Mouse (Mus musculus) heart, adult 18-20 months (tissue): ENCODE results near the gene Tmem233. TPM values are rescaled to one million over a fixed set of nuclear protein-coding genes. Genes with fewer than 3 reads are reported as not detected.
A peak's percentile ranks its signal among the peaks of the same experiment; 100 is the strongest.

Source experiments
- DNase-seq, 2 experiments: peaks; one replicate each; pipeline ENCODE4 v3.0.0; 2021 to 2022; ENCODE audit warnings: mixed read lengths in 1 of 2
- total RNA-seq, 2 experiments: library from RNA; stranded (reverse); gene quantifications; 2 replicates each; pipeline ENCODE4 v1.2.3; 2021

Tmem233 gene
- total RNA-seq, 2 experiments from 2014 or later: not detected

DNA sequence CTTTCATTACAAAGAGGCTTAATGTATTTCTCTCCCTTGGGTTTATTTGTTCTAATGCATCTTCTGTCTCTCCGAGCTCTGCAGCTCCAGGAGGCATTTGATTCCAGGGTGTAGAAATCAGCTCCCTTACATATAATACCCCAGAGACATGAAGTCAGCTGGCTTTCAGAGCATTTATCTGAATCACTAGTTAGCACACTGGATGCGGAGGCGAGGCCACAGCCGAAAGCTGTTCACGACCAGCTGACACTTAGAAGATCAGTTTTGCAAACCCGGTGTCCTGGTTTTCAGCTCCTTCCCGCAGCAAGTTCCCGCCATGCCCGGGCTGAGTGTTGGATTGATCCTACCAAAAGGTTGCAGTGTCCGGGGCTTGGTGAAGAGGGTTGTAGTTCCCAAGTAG is 78.8 kb downstream of the Tmem233 start:
- peak; percentile 22 to 49 for DNase-seq

DNA sequence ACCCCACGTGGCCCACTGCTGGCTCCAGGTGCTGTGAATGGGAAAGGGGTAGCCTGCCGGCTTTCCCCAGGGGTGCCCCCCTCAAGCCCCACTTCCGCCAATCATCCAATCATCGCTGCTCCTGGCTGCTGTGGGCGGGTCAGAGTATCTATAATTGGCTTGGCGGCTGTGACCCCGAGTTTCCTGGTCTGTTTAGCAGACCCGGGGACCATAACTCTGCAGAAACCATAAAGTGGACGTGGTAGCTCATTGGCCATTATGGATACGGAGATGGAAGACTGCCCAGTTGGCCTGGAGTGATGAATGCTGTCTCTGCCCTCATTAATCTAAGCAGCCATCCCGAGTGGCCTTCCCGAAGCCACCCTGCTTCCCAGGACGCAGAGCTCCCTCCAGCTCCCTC is 79.2 kb downstream of the Tmem233 start:
- peak in 1 of 2 experiments; percentile 14 for DNase-seq

DNA sequence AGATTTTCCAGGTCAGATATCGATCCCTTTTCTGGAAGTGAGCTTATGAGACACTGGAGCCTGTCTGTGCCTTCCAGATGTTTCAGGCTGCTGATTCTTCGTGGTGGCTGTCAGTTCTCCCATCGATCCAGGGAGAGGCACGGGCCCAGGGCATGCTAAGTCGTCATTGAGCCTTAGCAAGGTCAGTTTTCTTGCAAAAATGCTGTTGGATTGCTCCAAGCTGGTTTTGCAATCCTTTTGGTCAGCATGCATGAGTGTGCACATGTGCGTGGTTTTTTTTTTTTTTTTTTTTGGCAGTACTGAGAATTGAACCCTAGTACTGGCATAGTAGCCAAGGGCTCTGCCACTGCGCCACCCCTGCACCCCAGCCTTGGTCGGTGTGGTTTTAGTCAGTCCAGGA is 79.9 kb downstream of the Tmem233 start:
- no peak for DNase-seq

DNA sequence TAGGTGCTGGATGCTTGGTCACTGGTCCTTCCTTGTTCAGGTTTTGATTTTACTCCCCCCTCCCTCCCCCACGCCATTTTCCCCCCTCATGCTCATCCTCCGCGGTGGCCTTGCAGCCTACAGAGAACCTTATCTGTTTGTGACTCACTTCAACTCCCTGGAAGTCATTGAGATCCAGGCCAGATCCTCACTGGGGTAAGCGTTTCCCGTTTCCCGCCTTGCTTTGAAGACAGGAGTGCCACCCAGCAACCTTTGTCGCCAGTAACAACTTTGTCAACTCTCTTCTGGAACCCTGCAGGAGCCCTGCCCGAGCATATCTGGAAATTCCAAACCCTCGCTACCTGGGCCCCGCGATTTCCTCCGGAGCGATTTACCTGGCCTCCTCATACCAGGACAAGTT is 85.7 kb downstream of the Tmem233 start:
- no peak for DNase-seq

DNA sequence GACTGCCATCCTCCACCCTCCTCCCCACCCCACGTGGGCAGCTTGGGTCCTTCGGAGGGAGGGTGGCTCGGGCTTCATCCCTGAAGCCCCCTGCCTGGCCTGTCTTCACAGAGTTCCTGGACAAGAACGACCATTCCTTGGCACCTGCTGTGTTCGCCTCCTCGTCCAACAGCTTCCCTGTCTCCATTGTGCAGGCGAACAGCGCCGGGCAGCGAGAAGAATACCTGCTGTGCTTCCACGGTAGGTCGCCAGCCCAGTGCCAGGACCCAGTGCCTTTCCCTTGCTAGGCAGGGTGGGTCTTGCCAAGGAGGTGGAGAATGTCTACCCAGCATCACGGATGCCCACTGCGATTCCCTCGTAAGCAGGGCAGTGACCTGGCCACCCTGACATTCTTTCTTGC is 88.9 kb downstream of the Tmem233 start:
- no peak for DNase-seq

DNA sequence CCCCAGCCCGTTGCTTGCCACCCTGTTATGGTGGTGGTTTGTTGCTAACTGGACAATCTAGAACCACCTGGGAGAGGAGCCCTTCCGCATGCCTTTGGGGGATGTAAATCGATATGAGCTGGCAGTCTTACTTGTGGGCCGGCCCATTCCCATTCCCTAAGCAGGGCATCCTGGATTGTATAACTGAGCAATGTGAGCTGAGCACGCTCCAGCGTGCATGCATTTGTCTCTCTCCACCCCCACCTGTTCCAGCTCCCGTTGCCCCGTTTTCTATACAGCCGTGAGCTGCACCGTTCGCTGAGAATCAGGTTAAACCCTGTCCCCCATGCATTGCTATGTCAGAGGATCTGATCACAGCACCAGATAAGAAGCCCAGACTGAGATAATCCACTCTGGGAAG is 91.3 kb downstream of the Tmem233 start:
- no peak for DNase-seq

Other genes starting within 250 kb of the Tmem233 start
- gene Cit, start 238.0 kb downstream of the Tmem233 start, total RNA-seq: 1 to 10 TPM in 1 of 2 experiments, under 1 TPM in 1; 0.77 to 1.0 TPM
- 10 to 100 TPM; 48.7 to 59.5 TPM for gene Prkab1, start 58.7 kb downstream of the Tmem233 start, total RNA-seq
- under 1 TPM in 1 of 2 experiments, not detected in 1; 0.08 TPM for gene Ccdc60, start 205.7 kb upstream of the Tmem233 start, total RNA-seq